In the genomic region with DNA sequence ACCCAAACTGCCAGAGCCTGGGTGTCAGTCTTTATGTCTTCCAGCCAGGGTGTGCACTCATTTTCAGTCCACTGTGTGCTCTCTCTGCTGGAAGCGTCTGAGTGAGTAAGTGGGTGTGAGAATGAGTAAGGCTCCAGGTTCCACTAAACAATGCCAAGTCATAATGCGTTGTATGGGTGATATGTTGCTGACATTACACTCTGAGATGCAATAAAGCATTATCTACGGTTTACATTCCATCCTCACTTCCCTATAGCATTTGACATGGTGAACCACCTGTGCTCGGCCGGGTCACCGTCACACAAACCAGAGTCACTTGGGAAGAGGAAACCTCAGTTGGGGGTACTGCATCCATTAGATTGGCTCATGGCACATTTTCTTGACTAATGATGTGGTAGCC, we compare ENCODE assay signal across 22 mouse cellular contexts. TPM values are rescaled to one million over a fixed set of nuclear protein-coding genes. Genes with fewer than 3 reads are reported as not detected.
DNase-seq lines count a peak whose midpoint lies in the region; ATAC-seq and TF ChIP-seq lines count a peak whose summit lies in the region.
"Had no signal": no experiment of that assay in that cellular context is flagged by ENCODE, and none has a peak within 500 bp of the region (broad histone marks: within the 10 kb centered on the region; RNA-seq: fewer than 3 reads in every experiment).

No protein-coding gene starts in this region.

- no peak overlapping the region for H3K27ac ChIP-seq in stomach, postnatal 0 days (replicated peaks)
- no peak overlapping the region for H3K27ac ChIP-seq in liver, embryonic 11.5 days (ENCODE audit: low read depth, low read length)
- no peak overlapping the region for H3K27ac ChIP-seq in kidney, embryonic 14.5 days (ENCODE audit: low read depth, low read length)
- H3K27ac ChIP-seq: forebrain, embryonic 10.5 days; forebrain, embryonic 13.5 days; gastrocnemius, adult 2 months; hindbrain, embryonic 12.5 days; hindbrain, embryonic 15.5 days had no signal

- no peaks in the 10 kb centered on the region for H3K27me3 ChIP-seq in C2C12 (ENCODE audit: control insufficient read depth, insufficient read depth, insufficient read length)
- no peaks in the 10 kb centered on the region for H3K27me3 ChIP-seq in stomach, postnatal 0 days (ENCODE audit: control insufficient read depth, insufficient read depth, low read length)
- no peaks in the 10 kb centered on the region for H3K27me3 ChIP-seq in liver, embryonic 11.5 days (replicated peaks; ENCODE audit: control insufficient read depth, insufficient read depth, low read length)
- no peaks in the 10 kb centered on the region for H3K27me3 ChIP-seq in kidney, embryonic 14.5 days (ENCODE audit: control insufficient read depth, insufficient read depth, low read length)
- H3K27me3 ChIP-seq: CH12.LX; forebrain, embryonic 13.5 days; hindbrain, embryonic 12.5 days; hindbrain, embryonic 15.5 days; Patski had no signal

- H3K79me2 ChIP-seq in C2C12 (ENCODE audit: control insufficient read depth, insufficient read depth), result no peaks in the 10 kb centered on the region

- no peaks in the 10 kb centered on the region for H3K79me3 ChIP-seq in C2C12 (ENCODE audit: low read depth)

- TF ChIP-seq EP300 in stomach, postnatal 0 days (optimal IDR thresholded peaks at IDR 0.05), result no peak

- 77% methylated on average over 6 of the region's 6 CpGs for WGBS in stomach, postnatal 0 days
- 83% methylated on average over 6 of the region's 6 CpGs for WGBS in liver, embryonic 11.5 days
- WGBS in kidney, embryonic 14.5 days, result 89% methylated on average over 6 of the region's 6 CpGs

- peak; percentile 49; the same call in 1 of the 2 replicates for ATAC-seq in stomach, postnatal 0 days (ENCODE audit: low FRiP score, low TSS enrichment)
- ATAC-seq in liver, embryonic 11.5 days (replicated peaks; ENCODE audit: low FRiP score), result no peak
- ATAC-seq in kidney, embryonic 14.5 days (ENCODE audit: low FRiP score, low TSS enrichment), result no peak
- ATAC-seq: forebrain, embryonic 13.5 days; forebrain, embryonic 16.5 days; Patski had no signal

- no peaks in the 10 kb centered on the region for H3K36me3 ChIP-seq in C2C12 (ENCODE audit: control insufficient read depth, insufficient read depth)
- H3K36me3 ChIP-seq in stomach, postnatal 0 days (ENCODE audit: control insufficient read depth, insufficient read depth, low read length), result no peaks in the 10 kb centered on the region
- no peaks in the 10 kb centered on the region for H3K36me3 ChIP-seq in liver, embryonic 11.5 days (ENCODE audit: control insufficient read depth, insufficient read depth, low read length)
- H3K36me3 ChIP-seq in kidney, embryonic 14.5 days (ENCODE audit: control insufficient read depth, insufficient read depth, low read length), result no peaks in the 10 kb centered on the region
- H3K36me3 ChIP-seq: forebrain, embryonic 10.5 days; hindbrain, embryonic 12.5 days; hindbrain, embryonic 15.5 days had no signal

- TF ChIP-seq CTCF in C2C12 (IDR thresholded peaks at IDR 0.05; ENCODE audit: control insufficient read depth, insufficient read depth, insufficient read length), result no peak
- TF ChIP-seq CTCF in stomach, postnatal 0 days (IDR thresholded peaks at IDR 0.05; ENCODE audit: low read depth), result no peak

- H3K9ac ChIP-seq in stomach, postnatal 0 days (ENCODE audit: low read length), result no peak overlapping the region
- H3K9ac ChIP-seq in liver, embryonic 11.5 days (ENCODE audit: low read depth, low read length), result no peak overlapping the region
- H3K9ac ChIP-seq in kidney, embryonic 14.5 days (ENCODE audit: low read depth, low read length), result no peak overlapping the region
- H3K9ac ChIP-seq: forebrain, embryonic 13.5 days; hindbrain, embryonic 12.5 days; hindbrain, embryonic 15.5 days had no signal

- H3ac ChIP-seq in C2C12 (ENCODE audit: control insufficient read depth, insufficient read length, low read depth), result no peak overlapping the region

- no peak overlapping the region for H3K4me3 ChIP-seq in C2C12 (ENCODE audit: insufficient read depth, poor library complexity, severe bottlenecking)
- no peak overlapping the region for H3K4me3 ChIP-seq in stomach, postnatal 0 days (ENCODE audit: low read depth, low read length)
- no peak overlapping the region for H3K4me3 ChIP-seq in liver, embryonic 11.5 days (ENCODE audit: low read depth, low read length)
- H3K4me3 ChIP-seq in kidney, embryonic 14.5 days (ENCODE audit: low read length), result no peak overlapping the region
- H3K4me3 ChIP-seq: forebrain, embryonic 10.5 days; forebrain, embryonic 13.5 days; gastrocnemius, adult 2 months; hindbrain, embryonic 12.5 days; hindbrain, embryonic 15.5 days had no signal

- no peaks in the 10 kb centered on the region for H3K4me1 ChIP-seq in stomach, postnatal 0 days (replicated peaks; ENCODE audit: control insufficient read depth, insufficient read depth)
- no peaks in the 10 kb centered on the region for H3K4me1 ChIP-seq in liver, embryonic 11.5 days (replicated peaks; ENCODE audit: control insufficient read depth, insufficient read depth, low read length)
- H3K4me1 ChIP-seq in kidney, embryonic 14.5 days (ENCODE audit: control insufficient read depth, insufficient read depth, low read length), result no peaks in the 10 kb centered on the region
- H3K4me1 ChIP-seq: forebrain, embryonic 13.5 days; hindbrain, embryonic 12.5 days; hindbrain, embryonic 15.5 days had no signal

- no peak overlapping the region for H3K4me2 ChIP-seq in stomach, postnatal 0 days (replicated peaks; ENCODE audit: low read depth)
- no peak overlapping the region for H3K4me2 ChIP-seq in liver, embryonic 11.5 days
- no peak overlapping the region for H3K4me2 ChIP-seq in kidney, embryonic 14.5 days (replicated peaks; ENCODE audit: low read depth, low read length)
- H3K4me2 ChIP-seq: forebrain, embryonic 13.5 days; heart, embryonic 11.5 days; hindbrain, embryonic 12.5 days; hindbrain, embryonic 15.5 days had no signal

- DNase-seq in 3T3-L1 (ENCODE audit: low read depth, low spot score) (peak; percentile 46), NIH3T3 (ENCODE audit: low read depth) (peak; percentile 41)
- DNase-seq in stomach, postnatal 0 days (ENCODE audit: low spot score), result no peak
- no peak for DNase-seq in liver, embryonic 11.5 days (ENCODE audit: low spot score)
- DNase-seq: adrenal gland, adult 2 months; adrenal gland, postnatal 14 days; cerebellum, adult 11-12 months; cerebellum, adult 8-10 months; cerebellum, postnatal 10 days; cerebellum, postnatal 36 days; gastrocnemius, adult 2 months; gastrocnemius, postnatal 14 days had no signal

- H3K9me3 ChIP-seq in stomach, postnatal 0 days (ENCODE audit: control insufficient read depth, low read length), result no peaks in the 10 kb centered on the region
- H3K9me3 ChIP-seq in liver, embryonic 11.5 days (ENCODE audit: control insufficient read depth, low read length), result no peaks in the 10 kb centered on the region
- no peaks in the 10 kb centered on the region for H3K9me3 ChIP-seq in kidney, embryonic 14.5 days (ENCODE audit: control insufficient read depth, low read length)
- H3K9me3 ChIP-seq: forebrain, embryonic 10.5 days; forebrain, embryonic 13.5 days; hindbrain, embryonic 12.5 days; hindbrain, embryonic 15.5 days had no signal

TF ChIP-seq in C2C12, 6 proteins besides CTCF, POLR2A, EP300 and RAD21:
- TF ChIP-seq CEBPB (IDR thresholded peaks at IDR 0.05; ENCODE audit: low read depth), result no peak
- no peak for TF ChIP-seq FOSL1 (IDR thresholded peaks at IDR 0.05; ENCODE audit: insufficient read depth, low read length, poor library complexity, severe bottlenecking)
- TF ChIP-seq MYOG (IDR thresholded peaks at IDR 0.05; ENCODE audit: control insufficient read depth, extremely low read depth, insufficient read length), result no peak
- peak; percentile 33 for TF ChIP-seq MYOD1 (IDR thresholded peaks at IDR 0.05; ENCODE audit: control insufficient read depth, insufficient read length, low read depth)

RNA-seq across cellular contexts. Expression of a gene that starts 9.2 kb away (rescaled TPM):
- polyA plus RNA-seq in C2C12 (2012; fragmentation: generic; extraction: Trizol), result 0.05 TPM
- polyA plus RNA-seq in stomach, postnatal 0 days (2015; fragmentation: Nextera tagmentation; extraction: Ambion mirVana), result 1.5 and 1.8 TPM in 2 replicates
- 2.5 and 2.6 TPM in 2 replicates for polyA plus RNA-seq in liver, embryonic 11.5 days (2014; fragmentation: Nextera tagmentation; extraction: Ambion mirVana)
- polyA plus RNA-seq in kidney, embryonic 14.5 days (2014; fragmentation: Nextera tagmentation; extraction: Ambion mirVana), result 4.4 and 4.6 TPM in 2 replicates

RNA-seq across cellular contexts. Expression of a gene that starts 20.7 kb away (rescaled TPM):
- 79.3 TPM for polyA plus RNA-seq in C2C12 (2012; fragmentation: generic; extraction: Trizol)
- 46.0 and 47.7 TPM in 2 replicates for polyA plus RNA-seq in stomach, postnatal 0 days (2015; fragmentation: Nextera tagmentation; extraction: Ambion mirVana)
- 134 and 142 TPM in 2 replicates for polyA plus RNA-seq in liver, embryonic 11.5 days (2014; fragmentation: Nextera tagmentation; extraction: Ambion mirVana)
- 106 and 117 TPM in 2 replicates for polyA plus RNA-seq in kidney, embryonic 14.5 days (2014; fragmentation: Nextera tagmentation; extraction: Ambion mirVana)

Comparison
In these comparisons a context has a peak if more than half of its experiments do, and no peak if none do; other contexts are left out.
1. DNase-seq: peak in 3T3-L1 (single experiment) and NIH3T3 (single experiment); none in stomach, postnatal 0 days (single experiment) and liver, embryonic 11.5 days (single experiment).